Mouse (Mus musculus) myocyte (in vitro differentiated cells): ENCODE data around the gene Itk.

ENCODE experiments used
- CEBPB ChIP-seq: IDR thresholded peaks from 2 replicates; pipeline ENCODE4 v1.6.1; 2011; ENCODE audit warnings: mild to moderate bottlenecking, moderate library complexity; ENCODE audit not compliant: poor library complexity, insufficient read depth, severe bottlenecking
- MAX ChIP-seq: IDR thresholded peaks from one replicate; pipeline ENCODE4 v1.6.1; 2011; ENCODE audit warnings: low read depth, mild to moderate bottlenecking, control low read depth
- MYOD1 ChIP-seq, 3 experiments: IDR thresholded peaks; one replicate each; pipeline ENCODE4 v1.6.1; 2011; ENCODE audit warnings: control low read depth in 2 of 3, low read depth in 2 of 3, mild to moderate bottlenecking in 2 of 3, moderate library complexity in 1 of 3; ENCODE audit not compliant: insufficient read length in 2 of 3, control insufficient read depth in 1 of 3
- MYOG ChIP-seq, 3 experiments: IDR thresholded peaks; one replicate each; pipeline ENCODE4 v1.6.1; 2011; ENCODE audit warnings: control low read depth in 2 of 3, low read depth in 2 of 3, mild to moderate bottlenecking in 2 of 3; ENCODE audit not compliant: insufficient read length in 2 of 3, control insufficient read depth in 1 of 3, insufficient read depth in 1 of 3
- POLR2A ChIP-seq: IDR thresholded peaks from one replicate; pipeline ENCODE4 v1.6.1; 2011; ENCODE audit warnings: low read depth, mild to moderate bottlenecking, control low read depth, moderate library complexity; ENCODE audit not compliant: insufficient read length
- POLR2AphosphoS2 ChIP-seq: IDR thresholded peaks from one replicate; pipeline ENCODE4 v1.6.1; 2011; ENCODE audit warnings: low read depth, control low read depth; ENCODE audit not compliant: insufficient read length
- REST ChIP-seq: IDR thresholded peaks from one replicate; pipeline ENCODE4 v1.6.1; 2011; ENCODE audit warnings: mild to moderate bottlenecking, control low read depth, moderate library complexity; ENCODE audit not compliant: insufficient read depth, insufficient read length
- SRF ChIP-seq: IDR thresholded peaks from one replicate; pipeline ENCODE4 v1.6.1; 2011; ENCODE audit warnings: low read depth; ENCODE audit not compliant: control insufficient read depth, insufficient read length
- TCF12 ChIP-seq: IDR thresholded peaks from one replicate; pipeline ENCODE4 v1.6.1; 2011; ENCODE audit warnings: mild to moderate bottlenecking, control low read depth; ENCODE audit not compliant: poor library complexity, insufficient read depth, severe bottlenecking
- USF1 ChIP-seq: IDR thresholded peaks from one replicate; pipeline ENCODE4 v1.6.1; 2011; ENCODE audit warnings: low read depth, mild to moderate bottlenecking, control low read depth, moderate library complexity

DNA sequence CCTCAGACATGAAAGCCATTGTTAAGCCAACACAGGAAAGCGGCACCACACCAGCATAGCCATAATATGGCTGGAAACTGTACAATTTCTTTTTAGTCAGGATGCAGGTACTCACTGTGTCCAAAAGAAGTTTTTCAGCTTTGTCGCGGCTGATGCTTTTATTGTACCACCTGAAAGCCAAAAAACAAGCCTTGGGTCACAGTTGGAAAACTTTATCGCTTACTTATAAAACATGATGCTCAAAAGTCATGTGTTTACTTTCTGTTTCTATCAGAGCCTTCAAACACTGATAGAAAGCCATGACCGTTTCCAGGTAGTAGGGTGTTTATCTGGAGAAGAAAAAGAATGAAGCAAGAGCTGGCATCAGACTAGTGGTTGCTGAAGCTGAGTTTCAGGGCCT is 41.6 kb downstream of the Itk start:
- TF ChIP-seq POLR2A (no peak), TCF12 (no peak), USF1 (no peak), MAX (no peak), MYOG (IDR thresholded peaks at IDR 0.05; ENCODE audit: control insufficient read depth in 1 of 3, insufficient read depth in 1 of 3, insufficient read length in 2 of 3, low read depth in 2 of 3) (no peak), CEBPB (no peak), POLR2AphosphoS2 (no peak), REST (no peak), MYOD1 (IDR thresholded peaks at IDR 0.05; ENCODE audit: control insufficient read depth in 1 of 3, insufficient read length in 2 of 3, low read depth in 2 of 3) (no peak), SRF (no peak)
